ENCODE assay signal across 18 mouse cellular contexts in the genomic region with DNA sequence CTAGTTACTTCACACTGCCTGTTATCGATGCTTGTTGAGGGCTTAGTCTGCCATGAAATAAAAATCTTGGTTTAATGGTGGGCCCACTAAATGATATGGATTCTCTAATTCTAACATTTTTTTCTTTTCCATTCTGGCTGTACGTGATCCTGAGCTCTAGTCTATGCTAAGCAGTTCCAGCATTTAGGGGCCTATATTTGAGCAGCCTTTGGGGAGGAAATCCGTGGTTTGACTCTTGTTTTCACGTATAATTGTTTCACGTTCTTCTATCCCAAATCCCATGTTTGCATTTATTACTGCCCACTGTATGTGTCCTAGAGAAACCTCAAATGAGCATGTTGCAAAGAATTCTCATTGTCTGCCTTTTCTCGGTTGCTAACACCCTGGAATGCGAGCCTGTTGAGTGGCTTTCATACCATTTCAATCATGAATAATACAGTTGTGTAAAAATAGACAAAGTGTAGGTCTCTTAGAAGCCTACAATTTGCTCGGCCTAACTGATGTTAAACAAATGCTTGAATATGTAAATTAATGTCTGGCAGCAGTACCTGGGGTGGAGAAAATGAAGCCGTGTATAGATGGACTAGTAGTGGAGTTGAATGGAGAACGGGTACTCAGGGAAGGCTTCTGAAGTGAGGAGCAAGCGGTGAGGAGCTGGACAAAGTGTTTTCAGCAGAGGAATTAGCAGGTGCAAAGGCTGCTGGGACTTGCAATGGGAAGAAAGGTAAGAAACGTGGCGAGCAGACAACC.
DNase-seq lines count a peak whose midpoint lies in the region; ATAC-seq and TF ChIP-seq lines count a peak whose summit lies in the region.
"Had no signal": no experiment of that assay in that cellular context is flagged by ENCODE, and none has a peak within 500 bp of the region (broad histone marks: within the 10 kb centered on the region; RNA-seq: fewer than 3 reads in every experiment).

No protein-coding gene starts in this region.

- H3K4me3 ChIP-seq in embryonic facial prominence, embryonic 14.5 days (ENCODE audit: low read depth, low read length): no peak overlapping the region
- H3K4me3 ChIP-seq in embryonic facial prominence, embryonic 10.5 days: no peak overlapping the region
- no peak overlapping the region for H3K4me3 ChIP-seq in heart, postnatal 0 days (ENCODE audit: low read depth, low read length)
- no peak overlapping the region for H3K4me3 ChIP-seq in forebrain, embryonic 14.5 days (ENCODE audit: low read depth, low read length)
- H3K4me3 ChIP-seq: erythroblast, embryonic 14.5 days; liver, embryonic 12.5 days; stomach, embryonic 15.5 days had no signal

- H3K9me3 ChIP-seq in embryonic facial prominence, embryonic 14.5 days (ENCODE audit: control insufficient read depth, low read length): no peaks in the 10 kb centered on the region
- H3K9me3 ChIP-seq in embryonic facial prominence, embryonic 10.5 days: no peaks in the 10 kb centered on the region
- H3K9me3 ChIP-seq in heart, postnatal 0 days (replicated peaks; ENCODE audit: control insufficient read depth, low read length): no peaks in the 10 kb centered on the region
- no peaks in the 10 kb centered on the region for H3K9me3 ChIP-seq in forebrain, embryonic 14.5 days (replicated peaks; ENCODE audit: control insufficient read depth, low read length)
- H3K9me3 ChIP-seq: liver, embryonic 12.5 days; stomach, embryonic 15.5 days had no signal

- no peak overlapping the region for H3K9ac ChIP-seq in embryonic facial prominence, embryonic 14.5 days (ENCODE audit: low read depth, low read length)
- H3K9ac ChIP-seq in heart, postnatal 0 days (replicated peaks; ENCODE audit: low read depth, low read length): no peak overlapping the region
- H3K9ac ChIP-seq in forebrain, embryonic 14.5 days (ENCODE audit: low read length): no peak overlapping the region
- H3K9ac ChIP-seq: liver, embryonic 12.5 days; stomach, embryonic 15.5 days had no signal

- TF ChIP-seq CTCF in heart, postnatal 0 days (IDR thresholded peaks at IDR 0.05; ENCODE audit: low read depth): no peak

- no peak for ATAC-seq in embryonic facial prominence, embryonic 14.5 days (ENCODE audit: low read depth)
- no peak for ATAC-seq in heart, postnatal 0 days (ENCODE audit: insufficient read depth, low read depth)
- ATAC-seq in forebrain, embryonic 14.5 days: peak; percentile 72

- WGBS in embryonic facial prominence, embryonic 14.5 days: 63% methylated on average over 13 of the region's 13 CpGs
- 81% methylated on average over 13 of the region's 13 CpGs for WGBS in embryonic facial prominence, embryonic 10.5 days
- WGBS in heart, postnatal 0 days: 72% methylated on average over 13 of the region's 13 CpGs
- 20% methylated on average over 13 of the region's 13 CpGs for WGBS in forebrain, embryonic 14.5 days

- H3K36me3 ChIP-seq in embryonic facial prominence, embryonic 14.5 days (ENCODE audit: control insufficient read depth, insufficient read depth, low read length): no peaks in the 10 kb centered on the region
- no peaks in the 10 kb centered on the region for H3K36me3 ChIP-seq in embryonic facial prominence, embryonic 10.5 days (replicated peaks)
- no peaks in the 10 kb centered on the region for H3K36me3 ChIP-seq in heart, postnatal 0 days (replicated peaks; ENCODE audit: control insufficient read depth, insufficient read depth, low read length)
- H3K36me3 ChIP-seq in forebrain, embryonic 14.5 days (ENCODE audit: control insufficient read depth, insufficient read depth, low read length): no peaks in the 10 kb centered on the region
- H3K36me3 ChIP-seq: liver, embryonic 12.5 days; stomach, embryonic 15.5 days had no signal

- H3K4me1 ChIP-seq in embryonic facial prominence, embryonic 14.5 days (ENCODE audit: control insufficient read depth, insufficient read depth, low read length): 0 out of 2 replicates have a peak, but pooled peaks cover 4% of the 10 kb centered on the region
- no peaks in the 10 kb centered on the region for H3K4me1 ChIP-seq in embryonic facial prominence, embryonic 10.5 days
- peaks cover 27% of the 10 kb centered on the region for H3K4me1 ChIP-seq in heart, postnatal 0 days (ENCODE audit: control insufficient read depth, insufficient read depth)
- peaks cover 4% of the 10 kb centered on the region; the same call in 1 of the 2 replicates for H3K4me1 ChIP-seq in forebrain, embryonic 14.5 days (ENCODE audit: control insufficient read depth, insufficient read depth, low read length)
- H3K4me1 ChIP-seq: stomach, embryonic 15.5 days had no signal

- no peak for TF ChIP-seq EP300 in heart, postnatal 0 days (IDR thresholded peaks at IDR 0.05; ENCODE audit: low read depth)

- H3K4me2 ChIP-seq in embryonic facial prominence, embryonic 14.5 days (ENCODE audit: low read depth, low read length): no peak overlapping the region; the same call in 1 of the 2 replicates
- no peak overlapping the region for H3K4me2 ChIP-seq in heart, postnatal 0 days (ENCODE audit: low read depth, low read length)
- no peak overlapping the region for H3K4me2 ChIP-seq in forebrain, embryonic 14.5 days (ENCODE audit: low read length)
- H3K4me2 ChIP-seq: stomach, embryonic 15.5 days had no signal

- no peak overlapping the region for H3K27ac ChIP-seq in embryonic facial prominence, embryonic 14.5 days (replicated peaks; ENCODE audit: low read depth, low read length)
- no peak overlapping the region for H3K27ac ChIP-seq in embryonic facial prominence, embryonic 10.5 days (replicated peaks)
- peak overlapping the region; percentile 49 for H3K27ac ChIP-seq in heart, postnatal 0 days (ENCODE audit: low read depth)
- H3K27ac ChIP-seq in forebrain, embryonic 14.5 days (ENCODE audit: low read depth, low read length): no peak overlapping the region
- H3K27ac ChIP-seq: liver, embryonic 12.5 days; stomach, embryonic 15.5 days had no signal

- DNase-seq in embryonic facial prominence, embryonic 14.5 days (ENCODE audit: low spot score): peak; percentile 43
- no peak for DNase-seq in embryonic facial prominence, embryonic 10.5 days (ENCODE audit: low spot score)
- DNase-seq in heart, postnatal 0 days (ENCODE audit: low spot score): peak; percentile 13
- DNase-seq in heart, adult 9 months (ENCODE audit: low spot score in 2 of 2): no peak
- peak; percentile 82 for DNase-seq in Muller cell, postnatal 12 days (ENCODE audit: inconsistent ontology term)
- DNase-seq in forebrain, embryonic 14.5 days (ENCODE audit: low spot score): peak; percentile 47
- DNase-seq in cerebellum, adult 8-10 months: no peak
- no peak for DNase-seq in adrenal gland, adult (ENCODE audit: inconsistent age in 2 of 2, low spot score in 1 of 2)
- DNase-seq: adrenal gland, postnatal 25 days; cerebellum, postnatal 10 days; embryo, embryonic 11 days; heart, postnatal 4 days; kidney, adult 18-20 months; kidney, postnatal 14 days; right cerebral cortex, postnatal 14 days had no signal

- H3K27me3 ChIP-seq in embryonic facial prominence, embryonic 14.5 days (replicated peaks; ENCODE audit: control insufficient read depth, insufficient read depth, low read length): no peaks in the 10 kb centered on the region
- H3K27me3 ChIP-seq in embryonic facial prominence, embryonic 10.5 days (replicated peaks; ENCODE audit: low read depth, poor library complexity, severe bottlenecking): no peaks in the 10 kb centered on the region
- no peaks in the 10 kb centered on the region for H3K27me3 ChIP-seq in heart, postnatal 0 days (ENCODE audit: control insufficient read depth, insufficient read depth, low read length)
- no peaks in the 10 kb centered on the region for H3K27me3 ChIP-seq in forebrain, embryonic 14.5 days (replicated peaks; ENCODE audit: control insufficient read depth, insufficient read depth, low read length)
- H3K27me3 ChIP-seq: liver, embryonic 12.5 days; stomach, embryonic 15.5 days had no signal

Comparison
In these comparisons a context has a peak if more than half of its experiments do, and no peak if none do; other contexts are left out.
1. DNase-seq: peak in embryonic facial prominence, embryonic 14.5 days (single experiment), heart, postnatal 0 days (single experiment), Muller cell, postnatal 12 days (single experiment) and forebrain, embryonic 14.5 days (single experiment); none in embryonic facial prominence, embryonic 10.5 days (single experiment), heart, adult 9 months (0 of 2), cerebellum, adult 8-10 months (single experiment) and adrenal gland, adult (0 of 2).